Mouse (Mus musculus) R1 (cell line): ENCODE measurements around the gene Lmo2.

Experiments
- DNase-seq: peaks from one replicate; pipeline ENCODE4 v3.0.0-alpha.2; 2018; ENCODE audit warnings: low read depth, low spot score

Gene Lmo2

DNA sequence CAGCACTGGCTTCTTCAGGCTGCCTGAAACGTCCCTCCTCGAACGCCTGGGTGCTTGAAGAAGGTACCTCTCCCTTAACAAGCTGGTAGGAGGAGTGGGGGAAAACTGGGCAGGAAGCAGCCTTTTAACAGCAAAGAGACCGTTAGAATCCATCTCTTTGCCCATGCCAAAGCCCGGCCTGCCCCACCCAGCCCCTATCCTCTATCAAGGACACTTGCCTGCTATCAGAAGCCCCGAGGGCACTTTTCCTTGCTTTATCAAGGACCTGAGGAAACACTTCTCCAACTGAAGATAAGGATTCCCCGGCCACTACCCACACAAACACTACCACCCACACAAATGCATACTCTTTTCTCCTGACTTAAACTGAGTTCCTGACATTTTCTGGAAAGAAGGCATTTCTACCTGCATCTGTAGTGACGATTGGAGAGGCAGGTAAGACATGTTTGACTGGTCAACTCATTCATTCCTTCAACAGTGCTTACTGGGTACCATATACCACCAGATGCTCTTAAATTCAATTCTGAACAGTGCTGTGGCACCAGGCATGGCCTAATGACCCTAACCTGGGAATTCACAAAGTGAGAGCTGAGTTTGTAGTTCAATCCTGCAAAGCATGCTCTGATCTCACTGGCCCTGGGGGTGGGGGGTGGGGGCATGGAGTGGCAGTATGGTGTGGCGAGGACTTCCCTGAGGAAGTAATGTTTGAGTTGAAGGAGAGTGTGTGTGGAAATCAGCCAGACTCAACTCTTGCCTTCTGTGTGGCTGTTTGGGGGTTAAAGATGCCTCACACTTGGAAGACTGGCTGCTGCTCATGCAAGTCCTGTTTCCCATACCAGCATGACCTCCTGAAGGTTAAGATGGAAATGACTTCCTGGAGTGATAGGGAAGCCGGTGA, at the start of gene Lmo2:
TSS of gene Lmo2 (plus strand) at position 338 of the 898 bp plus-strand sequence.
- no peak for DNase-seq

DNA sequence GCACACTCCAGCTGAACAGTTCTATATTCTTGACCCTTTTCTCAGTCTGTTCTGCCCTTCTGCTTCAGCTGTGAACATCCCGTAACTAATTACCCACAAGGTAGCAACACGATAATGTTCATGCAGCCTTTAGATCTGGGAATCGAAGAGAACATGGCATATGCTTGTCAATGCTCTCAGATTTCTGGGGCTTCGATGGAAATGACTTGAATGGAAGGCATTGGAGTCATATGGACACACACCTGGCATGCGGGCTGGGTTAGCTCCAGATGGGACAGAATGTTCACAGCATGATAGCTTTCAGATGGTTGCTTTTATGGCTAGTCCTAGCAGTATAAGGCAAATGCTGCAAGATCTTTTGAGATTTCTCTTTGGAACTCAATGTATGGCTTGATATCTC, 47.2 kb upstream of the Lmo2 start:
- DNase-seq = no peak

DNA sequence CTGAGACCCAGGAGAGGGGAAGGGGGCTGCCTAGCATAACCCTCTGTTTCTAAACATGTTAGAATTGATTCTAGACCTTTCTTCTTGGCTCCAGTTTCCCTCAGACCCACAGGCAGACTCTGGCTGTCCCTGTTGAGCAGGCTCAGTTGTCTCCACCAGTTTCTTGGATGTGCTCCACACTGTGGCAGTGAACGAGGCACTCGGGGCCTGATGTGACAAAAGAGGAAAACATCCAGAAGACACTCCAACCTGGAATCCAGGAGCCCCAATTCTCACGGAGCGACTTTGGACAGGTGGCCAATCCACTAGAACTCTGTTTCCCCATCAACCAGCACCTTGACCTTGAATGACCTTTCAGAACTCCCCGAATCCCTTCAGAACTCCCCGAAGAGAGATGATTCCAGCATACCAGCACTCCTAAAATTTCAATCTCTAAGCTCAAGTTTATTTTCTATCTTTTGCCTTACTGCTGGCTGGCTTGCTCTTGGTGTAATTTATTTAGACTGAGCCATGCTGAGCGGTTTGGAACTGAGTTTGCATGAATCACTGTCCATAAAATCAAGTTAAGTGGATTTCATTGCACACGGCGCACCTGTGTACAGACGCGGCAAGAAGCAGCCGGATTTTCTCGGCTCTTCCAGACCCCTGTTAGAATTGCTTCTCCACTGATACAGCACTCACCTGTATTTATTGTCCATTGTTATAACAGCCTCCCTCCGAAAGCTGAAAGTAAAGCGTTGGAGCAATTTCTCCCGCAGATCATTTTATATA, 45.1 kb upstream of the Lmo2 start:
- no peak for DNase-seq

DNA sequence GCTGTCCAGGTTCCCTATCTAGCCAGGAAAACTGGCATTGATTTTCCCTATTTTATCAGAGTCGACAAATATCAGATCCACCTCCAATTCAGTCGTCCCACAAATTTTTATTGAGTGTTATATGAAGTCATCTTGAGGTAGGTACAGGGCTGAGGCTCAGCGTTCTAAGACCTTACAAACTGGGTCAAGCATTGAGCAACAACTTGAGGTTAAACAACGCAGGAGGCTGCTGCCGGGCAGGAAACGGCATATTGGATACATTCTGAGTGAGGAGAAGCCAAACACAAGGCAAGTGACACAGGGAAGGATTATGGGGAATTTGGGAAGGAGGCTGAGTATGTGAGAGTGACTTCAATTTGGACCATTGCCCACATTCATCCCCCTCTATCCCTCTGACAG, 44.5 kb upstream of the Lmo2 start:
- DNase-seq = no peak

DNA sequence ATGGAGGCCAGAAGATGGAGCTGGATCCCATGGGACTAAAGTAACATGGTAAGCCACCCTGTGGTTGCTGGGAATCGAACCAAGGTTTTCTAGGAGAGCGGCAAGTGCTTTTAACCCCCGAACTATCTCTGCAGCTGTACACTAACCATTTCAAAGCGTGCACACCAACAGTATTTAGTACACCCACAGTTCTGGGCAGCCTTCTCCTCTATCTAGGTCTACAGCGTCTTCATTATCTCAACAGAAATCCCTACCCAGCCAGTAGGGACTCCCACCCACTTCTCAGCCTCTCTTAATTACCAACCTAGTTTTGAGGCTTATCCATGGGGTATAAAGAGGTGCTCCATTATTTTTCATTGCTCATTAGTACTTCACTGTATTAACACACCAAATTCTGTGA, 41.7 kb upstream of the Lmo2 start:
- DNase-seq = no peak

DNA sequence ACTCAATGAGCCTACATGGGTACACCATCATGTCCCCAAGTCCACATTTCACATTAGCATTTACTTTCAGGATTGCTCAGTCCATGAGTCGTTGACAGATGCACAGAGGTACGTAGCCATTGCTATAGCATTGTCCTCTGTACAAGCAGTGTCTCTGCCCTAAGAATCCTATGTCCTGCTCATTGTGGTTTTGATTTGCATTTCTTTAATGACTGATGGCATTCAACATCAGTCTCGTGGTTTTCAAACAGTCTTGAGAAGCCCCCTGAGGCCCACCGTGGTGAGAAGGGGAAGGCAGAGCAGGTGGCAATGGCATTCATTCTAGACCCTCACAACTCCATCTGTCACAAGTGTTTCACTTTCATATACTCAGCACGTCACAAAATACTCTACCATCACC, 40.4 kb upstream of the Lmo2 start:
- DNase-seq = no peak

DNA sequence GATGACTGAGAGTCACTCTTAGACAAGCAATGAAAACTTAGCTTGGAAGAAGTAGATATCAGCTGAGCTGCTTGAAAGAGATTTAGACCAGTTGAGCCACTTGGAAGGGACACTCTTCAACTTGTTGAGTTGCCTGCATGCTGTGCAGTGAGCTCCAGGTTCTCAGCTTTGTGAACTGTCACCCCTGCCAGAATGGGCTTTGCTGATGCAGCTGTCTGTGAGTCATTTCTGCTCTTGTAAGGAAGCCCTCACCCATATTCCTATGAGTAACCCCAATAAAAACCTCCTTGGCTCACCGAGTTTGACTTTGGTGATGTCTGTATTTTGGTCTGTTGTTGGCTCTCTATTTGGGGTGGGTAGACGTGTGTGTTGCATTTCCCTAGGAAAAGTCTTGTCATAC, 39.4 kb upstream of the Lmo2 start:
- no peak for DNase-seq

DNA sequence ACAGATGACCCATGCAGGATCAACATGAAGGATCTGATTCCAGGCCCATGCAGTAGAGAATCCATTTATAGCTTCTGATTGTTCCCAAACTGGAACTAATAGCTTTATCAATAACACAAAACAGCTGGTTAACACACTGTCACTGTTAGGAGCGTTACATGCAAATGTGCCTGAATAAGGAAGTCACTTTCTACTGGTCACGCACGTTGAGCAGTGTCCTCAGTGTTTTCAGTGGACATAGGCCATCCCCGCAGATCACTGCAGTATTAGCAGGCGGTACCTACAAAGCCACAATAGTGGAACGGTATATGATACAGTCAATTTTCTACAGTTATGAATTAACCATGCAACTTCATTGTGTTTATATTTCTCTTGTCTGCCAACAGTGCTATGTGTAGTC, 38.3 kb upstream of the Lmo2 start:
- no peak for DNase-seq

DNA sequence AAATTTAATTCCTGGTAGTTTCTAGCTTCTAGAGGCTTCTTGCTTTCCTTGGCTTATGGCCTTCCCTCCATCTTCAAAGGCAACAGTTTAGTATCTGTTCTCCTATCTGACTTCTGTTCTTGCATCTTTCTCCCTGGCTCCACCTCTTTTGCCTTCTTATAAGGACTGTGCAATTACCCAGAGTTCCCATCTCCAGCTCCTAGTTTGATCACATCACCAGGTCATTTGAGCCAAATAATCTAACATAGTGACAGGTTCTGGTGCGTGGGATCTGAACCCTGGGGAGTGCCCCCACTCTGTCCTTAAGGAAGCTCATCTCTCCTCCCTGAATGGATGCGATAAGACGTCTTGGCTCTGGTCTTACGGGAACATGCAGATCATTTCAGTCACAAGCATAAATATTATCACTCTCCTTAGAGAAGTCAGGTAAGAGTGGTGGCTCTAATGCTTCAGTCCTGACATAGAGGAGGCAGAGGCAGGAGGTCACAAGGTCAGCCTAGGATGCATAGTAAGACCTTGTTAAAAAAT, 31.1 kb upstream of the Lmo2 start:
- DNase-seq = no peak

DNA sequence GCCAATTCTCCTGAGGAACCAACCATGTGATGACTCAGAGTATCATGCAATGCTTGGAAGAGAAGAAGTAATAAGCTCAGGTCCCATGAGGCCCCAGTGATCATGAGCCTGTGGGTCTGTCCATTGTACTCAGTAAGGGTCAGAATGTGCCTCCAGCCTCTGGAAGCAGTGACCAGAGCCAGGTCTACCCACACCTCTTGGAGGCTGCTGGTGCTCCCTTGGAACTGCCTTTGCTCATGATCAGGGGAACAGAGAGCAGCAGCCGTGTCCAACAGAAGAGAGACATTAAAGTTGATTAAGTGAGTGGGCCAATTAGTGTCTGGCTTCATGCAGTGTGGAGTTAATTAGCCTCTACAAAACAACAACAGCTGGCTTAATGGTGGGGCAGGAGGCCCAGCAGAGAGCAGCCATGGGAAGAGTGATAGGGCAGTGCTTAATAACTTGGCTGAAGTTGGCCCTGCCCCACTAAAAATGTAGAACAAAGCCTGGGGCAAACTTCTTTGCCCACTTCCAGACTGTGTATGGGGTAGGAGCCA, 30.1 kb upstream of the Lmo2 start:
- DNase-seq = no peak

DNA sequence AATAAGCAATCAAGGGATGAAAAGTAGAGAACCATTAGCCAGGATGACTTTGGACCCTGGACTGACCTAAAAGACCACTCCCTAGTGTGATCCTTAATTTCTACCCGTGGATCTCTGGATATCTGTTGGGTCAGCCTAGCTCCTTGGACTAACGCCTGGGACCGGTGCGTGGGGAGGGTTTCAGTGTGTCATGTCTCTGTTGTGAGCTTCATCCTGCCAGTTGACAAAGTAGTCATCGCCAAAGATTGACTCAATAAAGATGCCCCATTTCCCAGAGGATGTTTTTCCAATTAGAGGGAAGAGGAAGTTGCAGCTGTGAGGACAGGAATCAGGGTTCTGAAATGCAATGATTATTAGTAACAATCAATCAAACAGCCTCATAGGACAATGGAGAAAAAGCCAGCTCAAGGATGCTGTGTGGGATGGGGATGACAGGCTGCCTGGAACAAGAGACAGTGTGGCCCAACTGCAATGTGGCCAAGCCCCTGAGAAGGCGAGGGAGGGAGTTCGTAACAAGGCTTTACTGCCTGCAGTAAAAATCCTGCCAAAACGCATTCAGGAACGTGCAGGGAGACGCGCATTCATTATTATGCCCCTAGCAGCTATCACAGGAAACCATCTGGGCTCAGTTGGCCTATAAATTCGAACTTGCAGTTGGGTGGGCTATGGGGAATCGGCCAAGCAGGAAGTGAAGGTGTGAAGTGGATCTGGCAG, 27.3 kb upstream of the Lmo2 start:
- no peak for DNase-seq

DNA sequence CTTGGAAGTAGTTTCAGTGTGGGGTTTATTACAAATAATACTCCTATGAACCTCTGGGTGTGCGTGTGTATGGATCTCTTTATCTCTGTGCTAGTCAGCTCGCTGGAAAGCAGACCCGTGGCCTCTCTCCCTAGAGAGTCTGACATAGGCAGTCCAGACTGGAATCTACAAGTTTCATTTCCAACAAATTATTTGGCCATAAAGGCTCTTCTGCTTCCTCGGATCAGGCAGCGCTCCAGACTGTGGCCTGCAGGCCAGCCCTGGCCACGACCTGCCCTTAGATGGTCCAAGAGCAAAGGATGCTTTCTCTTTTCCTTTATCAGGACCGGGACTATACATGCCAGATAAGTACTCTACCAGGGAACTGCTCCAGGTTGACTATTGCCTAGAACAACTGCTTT, 26.3 kb upstream of the Lmo2 start:
- DNase-seq = no peak

DNA sequence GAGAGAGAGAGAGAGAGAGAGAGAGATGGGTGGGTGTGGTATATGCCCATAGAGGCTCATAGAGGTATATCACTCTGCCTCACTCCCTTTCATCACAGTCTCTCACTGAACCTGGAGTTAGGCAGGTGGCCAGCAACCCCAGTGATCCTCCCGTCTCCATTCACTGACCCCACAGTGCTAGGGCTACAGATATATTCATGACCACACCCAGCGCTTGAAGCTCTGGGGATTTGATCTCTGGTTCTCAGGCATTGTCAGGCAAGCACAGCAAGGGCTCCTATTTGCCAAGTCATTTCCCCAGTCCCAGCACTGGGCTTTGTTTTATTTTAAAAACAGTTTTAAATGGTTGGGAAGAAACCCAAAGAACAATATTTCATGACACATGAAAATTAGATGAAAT, 25.8 kb upstream of the Lmo2 start:
- DNase-seq = peak; percentile 21

DNA sequence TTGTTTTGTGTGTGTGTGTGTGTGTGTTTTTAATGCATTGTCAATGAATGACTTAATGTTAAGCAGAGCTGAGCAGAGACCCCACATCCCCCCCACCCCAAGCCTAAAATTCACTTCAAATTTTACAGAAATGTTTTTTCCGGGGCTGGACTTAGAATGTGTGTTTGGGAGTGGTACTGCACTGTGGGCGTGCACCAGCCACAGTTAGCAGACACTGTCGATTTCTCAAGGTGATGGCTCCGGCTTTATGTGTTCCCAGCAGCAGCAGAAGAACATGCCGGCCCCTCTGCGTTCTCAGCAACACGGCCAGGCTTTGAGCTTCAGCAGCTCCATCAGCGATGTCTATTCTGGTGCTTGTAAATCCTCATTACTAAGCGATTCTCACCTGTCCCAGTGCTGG, 25.3 kb upstream of the Lmo2 start:
- DNase-seq = peak; percentile 8

DNA sequence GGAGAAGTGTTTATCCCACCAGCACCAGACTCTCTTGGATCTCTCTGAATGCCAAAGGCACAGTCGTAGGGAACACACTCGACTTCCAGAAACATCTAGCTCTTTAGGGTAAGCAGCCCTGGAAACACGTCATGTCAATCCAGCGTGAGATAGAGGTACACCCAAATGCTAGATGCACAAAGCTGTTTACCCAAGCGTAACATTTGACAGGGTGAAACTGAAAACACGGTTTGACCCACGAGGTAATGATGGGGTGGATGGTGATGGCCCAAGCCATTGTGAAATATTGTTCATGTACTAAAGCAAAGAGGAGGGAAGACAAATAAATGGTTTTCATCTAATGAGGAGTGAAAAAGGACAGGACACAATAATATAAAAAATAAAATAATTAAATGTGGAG, 23.5 kb upstream of the Lmo2 start:
- no peak for DNase-seq

DNA sequence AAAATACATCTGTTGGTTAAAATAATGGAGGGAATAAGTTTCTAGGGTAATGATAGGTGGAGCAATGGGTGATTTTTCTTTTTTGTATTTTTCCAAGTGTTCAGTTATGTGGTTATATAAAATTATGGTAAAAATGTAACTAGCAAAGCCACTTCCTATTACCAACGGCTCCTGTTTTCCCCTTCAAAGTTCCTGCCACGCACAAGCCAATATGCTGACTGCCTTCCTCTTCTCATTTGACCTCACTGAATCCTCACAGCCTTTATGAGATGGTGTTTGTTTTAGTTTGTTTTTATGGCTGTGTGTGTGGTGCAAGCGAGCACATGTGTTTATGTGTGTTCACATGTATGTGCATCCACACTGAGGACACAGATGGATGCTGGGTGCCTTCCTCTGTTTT, 23.1 kb upstream of the Lmo2 start:
- DNase-seq = no peak

DNA sequence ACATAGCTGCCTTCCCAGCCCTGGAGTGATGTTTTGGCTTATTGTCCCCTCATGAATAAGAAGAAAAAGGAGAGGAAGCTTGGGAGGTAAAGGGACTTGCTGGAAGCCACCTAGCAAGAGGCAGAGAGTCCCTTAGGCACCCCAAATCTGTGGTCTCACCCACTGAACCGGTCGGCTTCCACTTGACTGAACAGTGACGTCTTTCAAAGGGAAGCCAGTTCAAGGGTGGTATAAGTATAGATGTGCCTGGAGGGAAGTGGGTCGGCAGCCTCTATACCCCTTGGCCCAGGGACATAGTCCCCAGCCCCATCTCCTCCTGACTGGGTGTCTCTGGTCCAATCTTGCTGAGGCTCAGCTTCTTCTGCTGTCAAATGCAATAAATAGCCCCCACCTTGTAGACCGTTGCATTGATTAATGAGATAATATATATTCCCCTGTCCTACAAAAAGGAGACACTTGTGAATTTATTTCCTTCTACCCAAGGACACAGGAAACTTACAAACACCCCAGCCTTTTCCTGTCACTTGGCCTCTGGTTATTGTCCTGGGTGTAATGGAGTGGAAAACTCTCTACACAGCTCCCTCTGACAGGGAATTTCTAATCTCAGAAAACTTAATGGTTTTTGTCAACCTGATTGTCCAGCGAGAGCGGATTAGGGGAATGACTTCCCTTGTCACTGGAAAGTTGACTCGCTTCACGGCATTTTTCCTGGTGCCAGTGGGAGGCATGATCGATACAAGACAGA, 21.9 kb upstream of the Lmo2 start:
- DNase-seq = no peak

DNA sequence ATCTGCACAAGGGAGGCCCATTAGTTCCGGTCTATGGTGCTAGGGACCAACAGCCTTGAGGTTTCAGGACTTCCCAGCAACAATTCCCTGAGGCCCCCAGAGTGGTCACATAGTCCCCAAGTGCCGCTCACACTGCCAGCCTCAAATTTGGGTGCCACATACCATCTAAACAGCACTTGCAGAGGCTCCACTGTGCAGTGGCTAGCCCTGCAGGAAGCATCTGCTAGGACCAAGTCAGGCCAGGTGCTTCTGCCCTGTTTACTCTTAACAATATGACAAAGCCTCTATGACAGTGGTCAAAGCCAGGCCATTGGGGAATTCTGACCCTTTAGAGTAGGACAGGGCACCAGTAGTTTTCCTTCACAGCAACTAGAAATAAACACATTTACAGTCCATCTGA, 21.1 kb upstream of the Lmo2 start:
- DNase-seq = no peak

DNA sequence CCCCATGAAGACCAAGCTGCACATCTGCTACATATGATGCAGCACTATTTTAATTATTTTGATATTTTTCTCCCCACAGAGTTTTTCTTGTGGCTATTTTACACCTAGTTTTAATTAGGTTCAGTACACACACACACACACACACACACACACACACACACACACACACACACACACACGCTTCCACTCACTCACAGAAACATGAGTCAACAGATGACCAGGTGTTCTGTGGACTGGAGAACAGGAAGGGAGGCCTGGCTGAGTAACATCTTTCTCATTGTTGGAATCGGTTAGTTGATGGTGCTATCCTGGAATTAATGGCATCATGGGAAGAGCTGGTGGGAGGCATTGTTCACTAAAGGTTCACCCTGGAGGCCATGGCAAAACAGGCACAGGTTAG, 20.1 kb upstream of the Lmo2 start:
- DNase-seq = no peak

DNA sequence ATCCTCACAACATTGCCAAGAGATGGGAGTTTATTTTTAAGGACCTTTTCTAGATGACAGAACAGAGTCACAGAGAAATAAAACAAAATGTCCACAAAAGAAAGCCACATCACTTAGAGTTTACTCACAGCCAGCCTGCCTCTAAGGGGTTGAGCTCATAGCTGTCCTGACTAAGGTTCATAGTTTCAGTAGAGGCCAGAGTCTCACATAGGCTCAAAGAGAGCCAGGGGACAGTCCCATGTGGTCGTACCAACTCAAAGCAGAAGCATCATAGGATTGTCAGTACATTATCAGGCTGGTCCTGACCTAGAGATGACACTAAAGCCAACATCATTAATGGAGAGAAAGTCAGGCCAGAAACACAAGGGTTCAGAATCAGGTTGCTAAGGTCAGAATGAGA, 19.2 kb upstream of the Lmo2 start:
- no peak for DNase-seq

DNA sequence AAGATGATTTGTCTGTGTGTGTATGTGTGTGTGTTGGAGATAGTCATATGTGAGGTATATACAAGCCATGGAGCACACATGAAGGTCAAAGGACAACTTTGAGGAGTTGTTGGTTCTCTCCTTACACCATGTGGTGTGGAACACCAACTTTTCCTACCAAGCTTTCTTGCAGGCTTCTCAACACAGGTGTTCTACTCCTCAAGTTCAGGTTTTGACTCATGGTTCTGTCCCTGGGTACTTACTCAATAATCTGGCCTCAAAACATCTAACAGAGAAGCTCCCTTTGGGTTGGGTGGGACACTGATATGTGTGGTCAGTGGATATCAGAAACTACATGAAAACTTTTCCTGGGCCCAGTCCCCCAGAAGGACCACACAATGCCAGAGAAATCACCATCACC, 18.8 kb upstream of the Lmo2 start:
- no peak for DNase-seq
